Comparison of ENCODE assay signal across 12 mouse cellular contexts in the genomic region with DNA sequence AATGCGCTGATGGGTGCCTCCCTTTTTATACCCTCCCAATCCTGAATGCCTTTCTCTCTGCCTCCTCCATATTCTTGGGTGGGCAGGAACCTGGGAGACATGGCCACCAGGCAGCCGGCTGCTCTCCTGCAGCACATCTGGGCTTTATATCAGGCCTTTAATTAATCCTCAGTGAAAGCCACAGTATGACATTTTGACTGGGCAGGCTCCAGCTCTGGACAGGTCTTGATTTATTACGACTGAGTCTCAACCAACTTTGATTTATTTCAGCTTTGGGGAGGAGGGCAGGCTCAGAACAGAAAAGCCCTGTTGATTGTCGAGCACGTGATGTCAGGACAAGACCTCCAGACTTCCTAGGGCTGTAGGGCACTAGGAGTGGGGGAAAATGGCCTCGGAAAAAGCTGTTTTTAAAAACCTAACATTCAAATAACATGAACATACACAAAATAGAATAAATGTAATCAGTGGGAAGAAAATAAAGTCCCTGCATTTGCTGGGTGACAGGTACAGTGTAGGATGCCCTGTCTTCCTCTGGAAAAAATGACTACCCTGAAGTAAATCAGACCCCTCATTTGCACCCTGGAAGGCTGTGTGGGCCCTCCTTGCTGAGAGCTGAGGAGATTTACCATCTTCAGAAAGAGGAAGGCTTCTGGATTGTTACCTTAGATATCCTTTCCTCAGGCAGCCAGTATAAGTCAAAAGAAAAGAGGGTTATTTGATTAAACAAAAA.
A peak's percentile ranks its signal among the peaks of the same experiment; 100 is the strongest.
DNase-seq lines count a peak whose midpoint lies in the region; ATAC-seq lines count a peak whose summit lies in the region.
"Had no signal": no experiment of that assay in that cellular context is flagged by ENCODE, and none has a peak within 500 bp of the region (broad histone marks: within the 10 kb centered on the region; RNA-seq: fewer than 3 reads in every experiment).

No protein-coding gene starts in this region.

- DNase-seq in hindbrain, embryonic 11.5 days (ENCODE audit: low spot score): peak; percentile 9
- DNase-seq in hindbrain, embryonic 10.5 days (ENCODE audit: low spot score): no peak
- DNase-seq in MN1 (ENCODE audit: low spot score): peak; percentile 27
- DNase-seq in embryo, embryonic 10.5 days (ENCODE audit: low spot score): peak; percentile 68
- peak; percentile 59 for DNase-seq in limb, embryonic 11.5 days (ENCODE audit: low spot score)
- no peak for DNase-seq in lung, postnatal 25 days (ENCODE audit: low spot score)
- DNase-seq in Muller cell, postnatal 12 days (ENCODE audit: inconsistent ontology term): no peak
- DNase-seq in heart, postnatal 25 days (ENCODE audit: low spot score): no peak
- DNase-seq: heart, postnatal 4 days; right cerebral cortex, postnatal 4 days; thymus, postnatal 4 days had no signal

- H3K4me2 ChIP-seq in hindbrain, embryonic 11.5 days (replicated peaks; ENCODE audit: low read depth, low read length): no peak overlapping the region
- H3K4me2 ChIP-seq in limb, embryonic 11.5 days (ENCODE audit: low read depth, severe bottlenecking): no peak overlapping the region
- H3K4me2 ChIP-seq: liver, embryonic 15.5 days had no signal

- no peak overlapping the region for H3K27ac ChIP-seq in hindbrain, embryonic 11.5 days (ENCODE audit: low read depth, low read length)
- no peak overlapping the region for H3K27ac ChIP-seq in hindbrain, embryonic 10.5 days
- H3K27ac ChIP-seq in limb, embryonic 11.5 days (replicated peaks; ENCODE audit: low read depth, low read length): no peak overlapping the region; the same call in 1 of the 2 replicates
- H3K27ac ChIP-seq: liver, embryonic 15.5 days had no signal

- intact Hi-C loops in heart, postnatal 25 days (cut with DNase I): no loop called here

- H3K9ac ChIP-seq in hindbrain, embryonic 11.5 days (ENCODE audit: low read depth, low read length): no peak overlapping the region
- no peak overlapping the region for H3K9ac ChIP-seq in limb, embryonic 11.5 days (ENCODE audit: low read length)
- H3K9ac ChIP-seq: liver, embryonic 15.5 days had no signal

- peak; percentile 60 for ATAC-seq in hindbrain, embryonic 11.5 days (ENCODE audit: low FRiP score)
- ATAC-seq in limb, embryonic 11.5 days (ENCODE audit: insufficient number of reproducible peaks, low FRiP score, low TSS enrichment, low read depth): peak; percentile 86

- H3K36me3 ChIP-seq in hindbrain, embryonic 11.5 days (ENCODE audit: control insufficient read depth, insufficient read depth, low read length): no peaks in the 10 kb centered on the region
- H3K36me3 ChIP-seq in hindbrain, embryonic 10.5 days: no peaks in the 10 kb centered on the region
- H3K36me3 ChIP-seq in limb, embryonic 11.5 days (ENCODE audit: control insufficient read depth, insufficient read depth, low read length): no peaks in the 10 kb centered on the region
- H3K36me3 ChIP-seq: liver, embryonic 15.5 days had no signal

- H3K4me1 ChIP-seq in hindbrain, embryonic 11.5 days (replicated peaks; ENCODE audit: control insufficient read depth, insufficient read depth, low read length): no peaks in the 10 kb centered on the region
- no peaks in the 10 kb centered on the region for H3K4me1 ChIP-seq in hindbrain, embryonic 10.5 days (replicated peaks)
- H3K4me1 ChIP-seq in limb, embryonic 11.5 days (ENCODE audit: control insufficient read depth, insufficient read depth, low read length): peaks cover 6% of the 10 kb centered on the region
- H3K4me1 ChIP-seq: liver, embryonic 15.5 days had no signal

- WGBS in hindbrain, embryonic 11.5 days: 45% methylated on average over 6 of the region's 6 CpGs
- WGBS in hindbrain, embryonic 10.5 days: 64% methylated on average over 6 of the region's 6 CpGs
- WGBS in limb, embryonic 11.5 days: 25% methylated on average over 6 of the region's 6 CpGs

- H3K9me3 ChIP-seq in hindbrain, embryonic 11.5 days (ENCODE audit: control insufficient read depth, low read length): no peaks in the 10 kb centered on the region
- H3K9me3 ChIP-seq in hindbrain, embryonic 10.5 days: no peaks in the 10 kb centered on the region
- H3K9me3 ChIP-seq in limb, embryonic 11.5 days (ENCODE audit: control insufficient read depth, low read length): no peaks in the 10 kb centered on the region
- H3K9me3 ChIP-seq: liver, embryonic 15.5 days had no signal

- no peak overlapping the region for H3K4me3 ChIP-seq in hindbrain, embryonic 11.5 days (ENCODE audit: low read depth, low read length)
- H3K4me3 ChIP-seq in hindbrain, embryonic 10.5 days: no peak overlapping the region
- H3K4me3 ChIP-seq in limb, embryonic 11.5 days (ENCODE audit: low read depth, low read length): no peak overlapping the region
- H3K4me3 ChIP-seq: liver, embryonic 15.5 days had no signal

- no peaks in the 10 kb centered on the region for H3K27me3 ChIP-seq in hindbrain, embryonic 11.5 days (ENCODE audit: control insufficient read depth, insufficient read depth, low read length)
- H3K27me3 ChIP-seq in hindbrain, embryonic 10.5 days (ENCODE audit: insufficient read depth, poor library complexity, severe bottlenecking): no peaks in the 10 kb centered on the region
- H3K27me3 ChIP-seq in limb, embryonic 11.5 days (ENCODE audit: control insufficient read depth, insufficient read depth, low read length): no peaks in the 10 kb centered on the region
- H3K27me3 ChIP-seq: liver, embryonic 15.5 days had no signal

Comparison
In these comparisons a context has a peak if more than half of its experiments do, and no peak if none do; other contexts are left out.
1. DNase-seq: peak in hindbrain, embryonic 11.5 days (single experiment), MN1 (single experiment), embryo, embryonic 10.5 days (single experiment) and limb, embryonic 11.5 days (single experiment); none in hindbrain, embryonic 10.5 days (single experiment), lung, postnatal 25 days (single experiment), Muller cell, postnatal 12 days (single experiment) and heart, postnatal 25 days (single experiment).